Mouse (Mus musculus): Measurements from ENCODE around the gene Galnt18. TPM values are rescaled to one million over a fixed set of nuclear protein-coding genes. Genes with fewer than 3 reads are reported as not detected.

Gene Galnt18
- total RNA-seq, 2 experiments from 2014 or later, result 47.6 to 55.3 TPM

DNA sequence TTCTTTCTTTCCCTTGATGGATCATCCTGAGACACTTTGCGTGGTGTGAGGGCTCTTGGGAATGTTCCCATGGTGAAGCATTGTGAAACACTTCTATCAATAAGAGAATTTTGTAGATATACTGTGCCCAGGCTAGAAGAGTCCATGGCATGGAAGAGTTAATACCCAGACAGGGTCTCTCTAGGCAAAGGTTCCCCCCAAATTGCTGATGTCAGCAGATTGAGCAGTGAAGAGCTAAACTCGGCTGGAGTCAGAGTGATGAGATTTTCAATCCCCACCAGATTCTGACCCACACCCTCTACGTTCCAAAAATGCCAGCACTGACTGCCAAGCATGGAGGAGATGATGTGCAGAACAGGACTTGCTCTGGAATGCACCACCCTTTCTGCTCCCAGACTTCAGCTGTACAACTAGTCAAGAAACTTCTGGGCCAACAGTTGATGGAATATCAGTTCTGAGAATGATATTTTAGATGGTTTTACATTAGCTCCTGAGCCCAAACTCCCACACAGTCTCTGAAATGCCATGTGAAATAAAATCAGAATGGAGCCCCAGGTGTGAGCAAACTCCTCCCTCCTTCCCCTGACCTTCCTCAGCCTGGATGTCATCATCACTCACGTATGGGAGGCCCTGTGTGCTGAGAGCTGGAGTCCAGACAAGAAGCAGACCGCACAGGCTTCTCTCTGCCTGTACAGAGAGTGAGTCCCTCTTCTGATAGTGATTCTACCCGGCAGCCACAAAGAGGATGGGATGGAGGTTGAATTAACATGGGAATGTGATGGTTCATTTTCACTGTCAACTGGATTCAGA, 329.3 kb downstream of the Galnt18 start:
- intact Hi-C loops (cut with DNase I), result no loop called here
- DNase-seq (ENCODE audit: low spot score in 2 of 2), result no peak

DNA sequence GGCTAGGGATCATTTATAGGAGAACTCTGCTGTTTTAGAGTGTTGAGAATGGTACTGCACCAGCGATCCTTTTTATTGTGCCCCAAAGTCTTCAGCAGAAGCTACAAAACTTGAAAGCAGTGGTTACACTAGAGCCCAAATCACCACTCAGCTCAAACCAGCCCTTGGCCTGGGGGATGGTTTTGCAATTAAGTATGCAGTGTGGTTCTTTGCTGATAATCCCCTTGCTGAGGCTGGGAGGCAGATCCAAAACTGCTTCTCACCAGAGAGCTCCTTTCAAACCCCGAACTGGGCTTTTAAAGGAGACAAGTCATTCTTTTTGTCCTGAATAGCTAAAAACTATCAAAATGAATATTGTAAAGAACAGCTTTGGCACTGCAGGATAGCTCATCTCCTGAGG, 346.6 kb downstream of the Galnt18 start:
- intact Hi-C loops (cut with DNase I), result no loop called here
- DNase-seq (ENCODE audit: low spot score in 2 of 2), result no peak

DNA sequence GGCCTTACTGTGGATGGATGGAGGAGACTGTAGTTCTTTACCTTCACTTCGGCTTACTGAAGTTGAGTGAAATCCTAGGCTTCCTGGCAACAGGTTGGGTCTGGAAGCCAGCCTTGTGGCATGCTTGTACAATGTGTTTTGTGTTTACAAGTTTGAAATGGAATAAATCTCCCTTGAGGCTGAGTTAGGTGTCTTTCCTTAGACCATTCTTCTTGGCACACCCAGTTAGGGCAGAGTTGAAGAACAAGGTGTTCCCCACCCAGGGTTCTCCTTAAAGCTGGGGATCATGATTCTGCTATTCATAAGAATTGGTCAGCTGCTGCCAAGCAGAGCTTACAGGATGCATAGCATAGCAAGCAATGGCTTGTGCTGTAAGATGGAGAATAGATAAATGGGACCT, 352.4 kb downstream of the Galnt18 start:
- no peak for DNase-seq (ENCODE audit: low spot score in 2 of 2)
- intact Hi-C loops (cut with DNase I), result no loop called here

Small RNAs within 50 kb of the gene (microRNA-seq; reads per million reads assigned to microRNA genes)
- gene Gm25787, result 0 reads per million in 2 experiments

Other genes starting within 250 kb of the Galnt18 start
- 10 to 100 TPM; 62.9 to 64.3 TPM for gene Usp47, start 243.5 kb upstream of the Galnt18 start, total RNA-seq (2021)

Data from left cerebral cortex, postnatal 14 days (tissue).